Mouse (Mus musculus) E14TG2a.4 (cell line): Measurements from ENCODE around the gene Cacng8.

Experiments used
- CTCF ChIP-seq: conservative IDR thresholded peaks from 2 replicates; pipeline ENCODE4 v1.5.1; 2014; ENCODE audit warnings: low read length
- NANOG ChIP-seq: IDR thresholded peaks from 2 replicates; pipeline ENCODE4 v1.6.1; 2014; ENCODE audit warnings: borderline replicate concordance, low read length, mixed read lengths
- POU5F1 ChIP-seq: IDR thresholded peaks from 2 replicates; pipeline ENCODE4 v1.6.1; 2014; ENCODE audit warnings: low read length, borderline replicate concordance

DNA sequence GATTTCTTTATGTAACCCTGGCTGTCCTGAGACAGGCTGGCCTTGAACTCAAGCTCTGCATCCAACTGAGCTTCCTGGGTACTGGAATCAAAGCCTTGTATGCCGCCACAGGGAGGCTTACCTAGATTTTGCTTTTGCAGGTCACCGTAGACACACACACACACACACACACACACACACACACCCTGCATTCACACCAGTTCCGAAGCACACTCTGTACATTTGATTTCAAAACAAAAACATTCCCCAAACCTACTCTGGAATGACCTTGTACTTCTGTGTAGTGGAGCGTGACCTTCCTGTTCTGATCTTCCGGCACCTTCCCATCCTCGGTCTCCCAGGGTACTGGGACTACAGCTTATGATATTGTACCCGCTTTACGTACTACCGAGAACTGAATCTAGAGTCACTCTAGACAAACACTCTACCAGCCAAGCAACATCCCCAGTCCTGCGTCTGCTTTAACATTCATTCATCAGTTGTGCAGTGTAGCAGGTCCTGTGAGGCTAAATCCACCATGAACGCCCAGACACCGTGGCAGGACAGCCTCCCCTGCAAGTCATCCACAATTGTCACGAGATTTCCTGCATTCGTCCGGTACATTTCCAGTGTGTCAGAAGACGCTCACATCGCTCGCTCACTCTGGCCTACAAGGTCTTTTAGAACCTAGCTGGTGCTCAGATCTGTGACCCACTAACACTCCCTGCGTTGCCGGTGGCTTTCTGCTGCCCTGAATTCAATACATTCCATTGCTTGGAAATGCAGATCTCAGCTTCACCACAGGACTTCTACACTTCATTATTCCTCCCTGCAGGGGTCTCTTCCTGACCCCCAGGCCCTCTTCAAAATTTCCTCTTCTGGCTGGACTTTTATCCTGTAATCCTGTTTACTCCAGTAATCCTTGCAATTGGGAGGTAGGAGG is 42.9 kb upstream of the Cacng8 start:
- no peak for TF ChIP-seq CTCF
- TF ChIP-seq POU5F1: peak; percentile 58; the same call in 1 of the 2 replicates
- peak; percentile 90 for TF ChIP-seq NANOG
